Mouse (Mus musculus) embryonic facial prominence, embryonic 14.5 days (tissue): ENCODE measurements around the gene Ear14. TPM values are rescaled to one million over a fixed set of nuclear protein-coding genes. Genes with fewer than 3 reads are reported as not detected.
"Not testable (repeated sequence)": the region's sequence is repeated elsewhere in the genome, so short reads cannot be mapped to it uniquely, and the experiment has no call there.

Experiments
- ATAC-seq: fragments of 200-750 bp; cut with Nextera tagmentation; 2 replicates; pipeline ENCODE4 v1.8.0; 2017; ENCODE audit warnings: low read depth, moderate number of reproducible peaks, moderate TSS enrichment
- DNase-seq: peaks from one replicate; pipeline ENCODE4 v3.0.0-alpha.2; 2015; ENCODE audit warnings: low spot score
- H3K27ac ChIP-seq: fragments of 300-500 bp; sonication (generic); replicated peaks from 2 replicates; pipeline ENCODE4 v1.5.1; 2014; ENCODE audit warnings: low read depth, mild to moderate bottlenecking, low read length, moderate library complexity
- H3K27me3 ChIP-seq: fragments of 300-500 bp; sonication (generic); replicated peaks from 2 replicates; pipeline ENCODE4 v1.6.1; 2014; ENCODE audit warnings: low read length; ENCODE audit not compliant: control insufficient read depth, insufficient read depth
- H3K36me3 ChIP-seq: fragments of 300-500 bp; sonication (generic); 2 replicates; pipeline ENCODE4 v1.6.1; 2014; ENCODE audit warnings: low read length, mixed read lengths; ENCODE audit not compliant: control insufficient read depth, insufficient read depth
- H3K4me1 ChIP-seq: fragments of 300-500 bp; sonication (generic); 2 replicates; pipeline ENCODE4 v1.6.1; 2014; ENCODE audit warnings: antibody characterized with exemption, low read length; ENCODE audit not compliant: control insufficient read depth, insufficient read depth
- H3K4me2 ChIP-seq: fragments of 300-500 bp; sonication (generic); 2 replicates; pipeline ENCODE4 v1.6.1; 2014; ENCODE audit warnings: low read depth, mild to moderate bottlenecking, low read length, moderate library complexity, mixed read lengths
- H3K4me3 ChIP-seq: fragments of 300-500 bp; sonication (generic); 2 replicates; pipeline ENCODE4 v1.5.1; 2014; ENCODE audit warnings: low read depth, mild to moderate bottlenecking, low read length
- H3K9ac ChIP-seq: fragments of 300-500 bp; sonication (generic); 2 replicates; pipeline ENCODE4 v1.6.1; 2014; ENCODE audit warnings: low read depth, mild to moderate bottlenecking, low read length, moderate library complexity, mixed read lengths
- H3K9me3 ChIP-seq: fragments of 300-500 bp; sonication (generic); 2 replicates; pipeline ENCODE4 v1.6.1; 2016; ENCODE audit warnings: low read length; ENCODE audit not compliant: control insufficient read depth
- WGBS: fragments of 180-500 bp; shearing (Covaris S2); extraction: QIAGEN DNeasy Blood & Tissue Kit; methylation state at CpG from one replicate; pipeline ENCODE4 v1.1.7; 2014; 5-methylcytosine and 5-hydroxymethylcytosine counted together
- polyA plus RNA-seq: library from polyadenylated mRNA; unstranded; fragments of >200 nt; fragmentation: Nextera tagmentation; extraction: Ambion mirVana; gene quantifications from 2 replicates; pipeline ENCODE4 v1.2.1, GENCODE M21; 2014

The Ear14 gene
- polyA plus RNA-seq, 1 experiment from 2014 or later: not detected

DNA sequence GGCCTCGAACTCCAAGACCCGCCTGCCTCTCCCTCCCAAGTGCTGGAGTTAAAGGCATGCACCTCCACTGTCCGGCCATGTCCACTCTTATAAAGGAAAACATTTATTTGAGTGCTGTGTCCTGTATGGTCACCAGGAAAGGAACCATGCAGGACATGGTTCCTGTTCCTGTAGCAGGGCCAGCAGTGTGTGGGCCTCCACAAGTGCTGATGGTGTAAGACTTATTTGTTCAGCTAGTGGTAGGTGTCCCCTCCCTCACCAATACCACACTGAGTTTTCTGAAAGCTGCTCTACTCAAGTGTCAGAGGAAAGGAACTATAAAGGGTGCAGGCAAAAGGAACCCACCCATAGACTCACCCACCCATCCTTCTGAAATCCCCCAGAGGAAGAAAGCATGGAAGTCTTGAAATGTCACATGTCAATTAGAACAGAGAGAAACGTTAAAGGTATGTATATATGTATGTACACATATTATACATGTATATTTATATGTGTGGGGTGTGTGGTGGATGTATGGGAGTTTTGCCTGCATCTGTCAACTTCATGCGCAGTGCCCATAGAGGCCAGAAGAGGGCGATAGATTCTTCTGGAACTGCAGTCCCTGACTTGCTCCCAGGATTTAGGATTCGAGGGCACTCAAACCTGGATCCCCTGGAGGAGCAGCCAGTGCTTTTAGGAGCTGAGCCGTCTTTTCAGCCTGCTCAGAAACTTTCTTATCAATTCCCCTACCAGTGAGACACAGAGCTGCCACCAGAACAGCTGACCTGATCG is 30.9 kb upstream of the Ear14 start:
- not testable (repeated sequence) for H3K4me3 ChIP-seq, H3K9ac ChIP-seq, H3K27me3 ChIP-seq, H3K4me1 ChIP-seq, H3K4me2 ChIP-seq, ATAC-seq, H3K36me3 ChIP-seq, H3K27ac ChIP-seq, H3K9me3 ChIP-seq
- peak; percentile 31 for DNase-seq
- WGBS: 40% methylated on average over 9 of the region's 9 CpGs

DNA sequence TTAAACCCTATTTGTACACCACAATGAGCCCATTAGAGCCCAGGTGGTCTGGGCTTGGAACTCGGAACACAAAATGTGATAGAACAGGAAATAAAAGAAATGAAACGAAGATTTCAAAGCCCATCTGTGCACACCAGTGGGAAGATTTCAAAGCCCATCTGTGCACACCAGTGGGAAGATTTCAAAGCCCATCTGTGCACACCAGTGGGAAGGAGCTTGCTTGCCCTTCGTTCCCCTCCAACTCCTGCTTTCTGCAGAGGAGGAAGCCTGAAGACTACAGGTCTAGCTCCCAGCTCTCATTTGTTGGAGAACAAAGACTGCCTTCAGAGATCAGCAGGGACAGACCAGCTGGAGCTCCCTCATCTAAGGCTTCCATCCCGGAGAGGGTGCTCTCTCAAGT is 30.2 kb upstream of the Ear14 start:
- not testable (repeated sequence) for H3K4me3 ChIP-seq, H3K36me3 ChIP-seq, H3K9me3 ChIP-seq, H3K27ac ChIP-seq, DNase-seq, H3K4me2 ChIP-seq, ATAC-seq, H3K4me1 ChIP-seq, H3K9ac ChIP-seq, H3K27me3 ChIP-seq
- 36% methylated on average over 4 of the region's 4 CpGs for WGBS

DNA sequence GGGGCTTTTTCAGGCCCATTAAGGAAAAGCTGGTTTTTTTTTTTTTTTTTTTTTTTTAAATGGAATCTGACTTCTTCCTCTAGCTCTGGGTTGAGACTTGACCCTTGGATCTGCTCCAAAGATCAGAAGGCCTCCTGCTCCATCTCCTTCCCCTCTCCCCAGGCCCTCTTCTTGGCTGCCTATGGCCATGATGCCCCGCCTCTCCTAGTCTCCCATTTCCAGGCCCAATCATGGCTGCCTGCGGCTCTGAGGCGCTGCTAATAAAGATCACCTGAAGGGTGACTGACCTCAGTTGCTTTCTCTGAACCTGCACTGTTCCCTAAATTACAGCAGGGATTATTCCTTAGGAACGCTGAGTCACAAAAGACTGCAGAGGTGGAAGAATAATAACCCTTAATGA is 29.3 kb upstream of the Ear14 start:
- no peak for ATAC-seq

GRCm38 (mm10) chr14:51181051-51181450 is 22.1 kb upstream of the Ear14 start:
- not testable (repeated sequence) for H3K4me2 ChIP-seq, H3K27ac ChIP-seq, H3K9me3 ChIP-seq, H3K4me1 ChIP-seq, DNase-seq, H3K36me3 ChIP-seq, H3K4me3 ChIP-seq, H3K27me3 ChIP-seq, ATAC-seq, H3K9ac ChIP-seq
- WGBS: 75% methylated on average over 2 of the region's 2 CpGs

More for the DNA sequence above, 29.3 kb upstream of the Ear14 start:
- Histone ChIP-seq H3K4me3 (no peak overlapping the region), H3K9ac (no peak overlapping the region), H3K27me3 (no peaks in the 10 kb centered on the region), H3K36me3 (no peaks in the 10 kb centered on the region), H3K9me3 (no peaks in the 10 kb centered on the region), H3K4me2 (no peak overlapping the region), H3K27ac (no peak overlapping the region), H3K4me1 (no peaks in the 10 kb centered on the region)
- WGBS: 62% methylated on average over 4 of the region's 4 CpGs
- no peak for DNase-seq

GRCm38 (mm10) chr14:51195681-51196080 is 7.5 kb upstream of the Ear14 start:
- Histone ChIP-seq H3K36me3 (no peaks in the 10 kb centered on the region), H3K4me1 (no peaks in the 10 kb centered on the region), H3K4me3 (no peak overlapping the region), H3K27ac (no peak overlapping the region), H3K9ac (no peak overlapping the region), H3K27me3 (no peaks in the 10 kb centered on the region), H3K9me3 (no peaks in the 10 kb centered on the region), H3K4me2 (no peak overlapping the region)
- 92% methylated on average over 4 of the region's 4 CpGs for WGBS
- no peak for ATAC-seq
- no peak for DNase-seq

- Histone ChIP-seq H3K4me1 (no peaks in the 10 kb centered on the region), H3K9me3 (no peaks in the 10 kb centered on the region), H3K27me3 (no peaks in the 10 kb centered on the region), H3K4me3 (no peak within 1 kb of the TSS), H3K36me3 (no peaks in the 10 kb centered on the region), H3K27ac (no peak within 1 kb of the TSS), H3K9ac (no peak within 1 kb of the TSS), H3K4me2 (no peak within 1 kb of the TSS)
- DNase-seq (no peak), ATAC-seq (no peak)
- 75% methylated on average over 5 of the region's 5 CpGs for WGBS
Observed at GRCm38 (mm10) chr14:51199098-51200023, 3.8 kb upstream of the Ear14 start, which contains the start of gene Ang2. TSS of gene Ang2 (minus strand) at chr14:51199148.

- ATAC-seq (no peak), DNase-seq (no peak)
- no peak overlapping the region for H3K27ac ChIP-seq
- no peaks in the 10 kb centered on the region for H3K27me3 ChIP-seq
- H3K36me3 ChIP-seq: no peaks in the 10 kb centered on the region
- no peaks in the 10 kb centered on the region for H3K4me1 ChIP-seq
- 90% methylated on average over 2 of the region's 2 CpGs for WGBS
- H3K9me3 ChIP-seq: no peaks in the 10 kb centered on the region
- no peak overlapping the region for H3K9ac ChIP-seq
- H3K4me3 ChIP-seq: no peak overlapping the region
- H3K4me2 ChIP-seq: no peak overlapping the region
Observed at GRCm38 (mm10) chr14:51200054-51200453, 3.1 kb upstream of the Ear14 start.

DNA sequence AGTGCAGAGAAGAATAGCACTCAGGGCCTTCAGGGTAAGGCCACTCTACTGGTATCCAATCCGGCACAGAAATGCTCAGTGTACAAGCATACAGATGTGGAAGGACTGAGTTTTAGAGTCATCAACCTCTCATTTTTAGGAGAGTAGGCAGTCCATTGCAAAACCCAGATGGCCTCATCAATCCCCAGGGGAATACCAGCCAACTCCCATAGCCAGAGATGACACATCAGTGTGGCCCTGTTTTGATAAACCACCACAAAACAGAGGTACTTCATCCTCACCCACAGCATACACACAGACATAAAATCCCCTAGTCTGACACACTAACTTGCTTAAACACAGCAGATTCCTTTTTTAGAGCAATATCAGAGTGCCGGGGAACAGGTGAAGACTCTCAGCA is 2.7 kb upstream of the Ear14 start:
- Histone ChIP-seq H3K9ac (no peak overlapping the region), H3K9me3 (no peaks in the 10 kb centered on the region), H3K4me1 (no peaks in the 10 kb centered on the region), H3K4me3 (no peak overlapping the region), H3K36me3 (no peaks in the 10 kb centered on the region), H3K4me2 (no peak overlapping the region), H3K27me3 (no peaks in the 10 kb centered on the region), H3K27ac (no peak overlapping the region)
- ATAC-seq (no peak), DNase-seq (no peak)
- WGBS: 95% methylated on average over 2 of the region's 2 CpGs
